Mouse (Mus musculus) adrenal gland, postnatal 36 days (tissue): Measurements from ENCODE around the gene Timm9. TPM values are rescaled to one million over a fixed set of nuclear protein-coding genes. Genes with fewer than 3 reads are reported as not detected.
A peak's percentile ranks its signal among the peaks of the same experiment; 100 is the strongest.

Experiments
- DNase-seq, 2 experiments: peaks; one replicate each; pipeline ENCODE4 v3.0.0; 2021; ENCODE audit warnings: mixed read lengths in 1 of 2
- long read RNA-seq, 2 experiments: library from polyadenylated mRNA; stranded (forward); transcript quantifications; one replicate each; pipeline ENCODE4 v2.0.0; 2021; ENCODE audit warnings: borderline sequencing depth in 2 of 2
- total RNA-seq, 2 experiments: library from RNA; stranded (reverse); gene quantifications; 2 replicates each; pipeline ENCODE4 v1.2.3; 2021

Gene Timm9
- total RNA-seq: 10 to 100 TPM; 50.3 to 56.3 TPM
- long read RNA-seq, experiment 1, transcript Timm9-201 (4 exons, 794 nt): minor isoform, 6 of 51 reads
- long read RNA-seq, experiment 1, transcript Timm9-207 (5 exons, 718 nt): major isoform, 26 of 51 reads
- long read RNA-seq, experiment 1, transcript Timm9-202 (6 exons, 990 nt): minor isoform, 5 of 51 reads
- long read RNA-seq, experiment 1, partial matches to known transcripts: 0 of 51 reads
- long read RNA-seq, experiment 1, other reads (novel, unspliced or antisense): 12 of 51 reads
- long read RNA-seq, experiment 2, transcript Timm9-207 (5 exons, 718 nt): major isoform, 11 of 17 reads
- long read RNA-seq, experiment 2, partial matches to known transcripts: 0 of 17 reads
- long read RNA-seq, experiment 2, other reads (novel, unspliced or antisense): 3 of 17 reads

DNA sequence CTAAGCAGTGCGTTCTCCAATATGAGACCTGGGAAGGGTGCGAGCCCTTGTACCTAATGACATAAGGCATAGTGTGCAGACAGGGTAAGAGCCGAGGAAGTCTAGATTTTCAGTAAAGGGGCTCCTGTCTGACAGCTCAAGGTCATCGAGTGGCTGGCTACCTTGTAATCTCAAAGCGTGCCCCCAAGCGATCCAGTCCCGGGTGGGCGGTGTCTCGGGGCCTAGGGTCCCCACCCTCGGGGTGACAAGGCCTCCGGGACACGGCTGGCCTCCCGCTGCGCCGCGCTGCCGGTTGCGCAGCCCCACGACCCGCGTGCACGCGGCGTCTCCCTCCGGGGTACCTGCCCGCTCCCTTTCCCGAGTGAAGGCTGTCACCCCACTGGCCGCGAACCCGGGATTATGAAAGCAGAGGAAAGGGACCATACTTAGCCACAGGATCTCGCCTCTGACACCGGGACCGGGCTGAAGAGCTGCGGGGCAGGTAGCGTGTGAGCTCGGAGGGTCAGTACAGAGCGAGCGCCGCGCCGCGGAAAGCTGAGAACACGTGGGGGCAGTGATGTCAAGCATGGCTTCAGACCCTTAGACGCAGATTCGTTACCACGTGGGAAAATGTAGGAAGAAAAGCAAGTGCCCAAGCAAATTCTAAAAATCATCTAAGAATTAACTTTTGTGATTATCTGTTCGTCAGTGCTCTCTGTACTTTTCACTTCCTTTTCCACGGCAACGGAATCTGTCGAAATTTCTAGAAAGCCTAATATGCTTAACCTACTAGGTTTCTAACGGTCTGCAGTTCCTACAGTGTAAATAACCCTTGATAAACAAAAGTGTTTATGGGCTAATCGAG is at the start of gene Timm9, which contains the start of gene 2700049A03Rik:
Gene Timm9 (minus strand): TSS at position 555 of the 844 bp plus-strand sequence.
Gene 2700049A03Rik (plus strand): TSS at position 719 of the 844 bp plus-strand sequence.
- peak; percentile 82 to 83 for DNase-seq

DNA sequence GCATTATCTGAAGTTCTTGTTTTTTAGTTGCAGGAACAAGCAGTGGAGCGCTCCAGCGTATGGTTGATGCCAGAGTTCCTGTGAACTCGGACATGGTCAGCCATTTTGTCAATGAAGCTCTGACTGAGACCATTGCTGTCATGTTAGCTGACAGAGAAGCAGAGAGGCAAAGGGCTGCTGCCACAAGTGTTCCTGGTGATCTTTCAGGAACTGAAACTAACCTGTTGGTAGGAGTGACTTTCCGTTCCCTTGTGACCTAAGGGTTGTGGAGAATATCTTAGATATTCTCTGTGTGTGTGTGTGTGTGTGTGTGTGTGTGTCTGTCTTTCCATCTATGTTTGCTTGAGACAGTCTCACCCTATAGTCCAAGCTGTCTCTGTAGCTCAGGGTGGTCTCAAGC is 47.9 kb upstream of the Timm9 start:
- no peak for DNase-seq

DNA sequence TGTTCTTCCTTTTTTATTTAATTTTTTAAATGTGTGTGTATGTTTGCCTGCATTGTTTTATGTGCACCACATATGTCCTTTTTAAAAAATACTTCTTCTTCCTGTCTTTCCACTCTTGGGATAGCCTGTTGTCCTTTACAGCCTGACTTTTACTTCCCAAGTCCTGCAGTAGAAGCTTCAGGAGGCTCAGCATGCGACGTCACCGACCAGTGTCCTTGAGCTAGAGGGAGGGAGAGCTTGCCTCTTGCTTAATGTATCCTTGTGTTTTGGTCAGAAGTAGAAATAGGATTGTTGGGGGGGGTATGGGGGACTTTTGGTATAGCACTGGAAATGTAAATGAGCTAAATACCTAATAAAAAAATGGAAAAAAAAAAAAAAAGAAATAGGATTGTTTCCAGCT is 47.3 kb upstream of the Timm9 start:
- peak; percentile 48 to 67 for DNase-seq

DNA sequence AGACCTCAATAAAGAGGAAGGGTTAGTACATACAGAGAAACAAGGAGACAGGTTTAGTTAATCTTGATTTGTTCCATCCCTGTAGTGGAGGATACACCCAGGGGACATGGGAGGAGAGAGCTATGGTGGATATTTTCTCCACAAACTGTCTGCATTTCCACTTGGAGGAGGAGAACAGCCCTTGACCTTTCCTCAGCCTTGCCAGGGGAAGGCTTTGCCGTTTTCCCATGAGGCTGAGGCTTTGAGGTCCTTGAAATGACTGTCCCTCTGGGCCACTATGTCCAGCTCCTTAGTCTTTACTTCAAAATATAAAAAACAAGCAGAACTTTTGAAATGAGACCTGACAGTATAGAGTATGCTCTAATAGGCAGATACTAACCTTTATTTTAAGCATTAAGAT is 33.4 kb upstream of the Timm9 start:
- peak; percentile 50 to 53 for DNase-seq

DNA sequence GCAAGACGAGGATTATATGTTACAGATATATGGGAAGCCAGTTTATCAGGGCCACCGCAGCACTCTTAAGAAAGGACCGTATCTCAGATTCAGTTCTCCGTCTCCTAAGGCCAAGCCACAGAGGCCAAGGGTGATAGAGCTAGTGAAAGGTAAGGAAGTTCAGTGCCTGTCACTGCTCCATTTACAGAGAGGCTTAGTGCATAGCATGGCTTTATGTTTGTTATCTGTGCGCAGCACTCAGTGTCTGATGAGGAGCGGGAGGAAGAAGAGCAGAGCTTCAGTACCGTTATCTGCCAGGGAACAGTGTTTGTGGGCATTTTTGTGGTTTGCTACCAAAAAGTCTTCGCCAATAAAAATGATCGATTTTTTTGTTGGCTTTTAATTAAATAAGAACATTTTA is 27.9 kb upstream of the Timm9 start:
- DNase-seq: no peak

DNA sequence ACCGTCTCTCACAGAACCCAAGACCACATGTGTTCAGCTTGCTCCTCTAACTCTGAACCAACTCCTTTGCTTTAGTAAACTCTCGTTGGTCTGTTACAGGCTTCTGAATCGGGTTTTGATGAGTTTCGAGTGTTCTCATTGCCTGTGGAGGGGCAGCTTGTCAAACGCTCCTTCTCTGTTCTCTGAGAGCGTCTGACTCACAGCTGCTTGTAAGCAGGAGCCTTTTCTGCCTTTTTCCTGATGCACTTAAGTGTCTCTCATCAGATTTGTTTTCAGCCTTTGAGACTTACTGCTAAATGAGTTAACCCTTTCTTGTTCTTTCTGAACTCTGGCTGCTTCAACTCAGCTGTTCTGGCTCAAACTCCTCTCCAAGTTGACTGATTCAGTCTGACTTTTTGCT is 21.5 kb upstream of the Timm9 start:
- DNase-seq: no peak

DNA sequence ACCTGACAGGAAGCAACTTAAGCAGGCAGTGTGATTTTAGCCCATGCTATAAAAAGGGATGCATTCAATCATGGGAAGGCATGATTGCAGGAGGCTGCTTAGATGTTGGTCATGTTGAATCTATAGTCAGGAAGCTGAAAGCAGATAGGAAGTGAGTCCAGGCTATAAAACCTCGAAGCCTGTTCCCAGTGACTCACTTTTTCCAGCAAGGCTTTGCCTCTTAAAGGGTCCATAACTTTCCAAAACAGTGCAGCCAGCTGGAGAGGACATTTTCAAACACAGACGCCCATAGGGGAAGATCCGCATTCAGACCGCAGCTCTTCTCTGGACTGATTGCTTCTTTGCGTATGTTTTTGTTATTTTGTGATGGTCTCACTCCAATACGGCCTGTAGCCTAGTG is 18.5 kb upstream of the Timm9 start:
- DNase-seq: no peak

DNA sequence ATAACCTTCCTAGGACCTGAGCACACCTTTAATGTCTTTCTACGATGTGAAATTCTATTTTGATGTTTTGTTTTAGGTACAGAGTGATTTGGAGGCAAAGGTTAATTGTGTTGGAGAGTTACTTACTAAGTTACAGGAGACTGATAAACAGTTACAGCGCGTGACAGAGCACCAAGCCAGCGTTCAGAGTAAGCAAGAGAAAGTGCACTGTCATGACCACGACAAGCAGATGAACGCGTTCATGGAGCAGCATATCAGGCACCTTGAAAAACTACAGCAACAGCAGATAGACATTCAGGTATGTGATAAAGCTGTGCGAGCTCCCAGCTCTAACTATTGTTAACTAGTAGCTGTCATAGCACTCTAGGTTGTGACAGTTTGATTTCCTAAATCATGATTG is 13.7 kb upstream of the Timm9 start:
- no peak for DNase-seq

DNA sequence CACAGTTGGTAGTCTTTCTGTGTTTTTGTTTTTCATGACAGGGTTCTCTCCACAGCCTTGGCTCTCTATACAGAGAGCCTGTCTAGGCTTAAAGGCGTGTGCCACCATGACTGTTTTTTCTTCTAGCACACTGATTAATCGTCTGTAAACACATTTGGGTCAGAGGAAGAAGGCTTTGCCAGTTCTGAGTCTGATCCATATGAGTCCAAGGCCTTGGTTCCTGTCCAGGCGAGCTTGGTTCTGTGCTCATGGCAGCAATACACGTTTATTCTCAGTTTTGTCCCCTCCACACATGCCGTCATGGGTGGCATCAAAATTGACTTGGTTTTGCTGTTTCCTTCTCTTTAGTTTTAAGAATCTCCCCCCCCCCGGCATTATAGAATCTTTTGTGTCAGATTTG is 13.0 kb upstream of the Timm9 start:
- peak; percentile 40 to 43 for DNase-seq

DNA sequence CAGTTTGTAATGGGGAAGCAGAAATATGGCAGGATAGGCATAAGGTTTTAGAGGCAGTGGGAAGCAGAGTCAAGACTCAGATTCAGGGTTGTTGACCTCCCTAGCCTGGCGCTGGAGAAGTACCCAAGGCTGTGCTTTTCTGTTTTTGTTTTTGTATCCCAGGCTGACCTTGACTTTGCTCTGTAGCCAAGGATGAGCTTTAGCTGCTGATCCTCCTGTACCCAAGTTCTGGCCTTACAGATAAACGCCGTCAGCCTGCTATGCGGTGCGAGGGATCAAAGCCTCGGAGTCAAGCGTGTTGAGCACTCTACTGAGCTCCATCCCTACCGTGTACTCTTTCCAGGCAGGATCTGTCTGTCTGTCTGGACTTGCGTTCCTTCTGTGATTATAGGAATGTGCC is 12.3 kb upstream of the Timm9 start:
- peak; percentile 27 to 38 for DNase-seq

DNA sequence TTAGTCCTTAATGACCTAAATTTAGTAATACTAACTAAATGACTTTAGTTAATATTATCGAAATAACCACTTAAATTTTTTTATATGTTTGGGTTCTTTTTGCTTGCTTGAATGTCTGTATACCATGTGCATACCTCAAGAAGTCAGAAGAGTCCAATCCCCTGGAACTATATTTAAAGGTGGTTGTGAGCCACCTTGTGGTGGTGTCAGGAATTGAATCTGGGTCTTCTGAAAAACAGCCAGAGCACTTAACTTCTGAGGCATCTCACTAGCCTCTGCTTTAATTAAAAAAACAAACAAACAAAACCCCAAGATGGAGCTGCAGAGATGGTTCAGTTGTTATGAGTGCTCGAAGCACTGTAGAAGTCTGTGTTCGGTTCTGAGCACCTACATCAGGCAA is 11.2 kb upstream of the Timm9 start:
- peak; percentile 59 to 69 for DNase-seq

DNA sequence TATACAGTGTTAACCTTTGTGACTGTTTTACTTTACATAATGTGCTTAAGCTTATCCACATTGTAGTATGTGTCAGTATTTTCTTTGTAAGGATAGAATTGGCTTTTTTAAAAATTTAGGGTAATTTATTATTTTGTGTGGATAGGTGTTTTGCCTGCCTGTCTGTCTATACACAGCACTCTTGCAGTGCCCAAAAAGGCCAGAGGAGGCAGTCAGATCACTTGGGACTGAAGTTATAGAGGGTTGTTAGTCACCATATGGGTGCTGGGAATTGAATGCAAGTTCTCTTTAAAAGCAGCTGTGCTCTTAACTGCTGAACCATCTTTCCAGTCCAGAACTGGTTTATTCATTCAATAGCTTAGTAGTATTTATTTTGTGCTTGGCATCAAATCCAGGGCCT is 4.7 kb upstream of the Timm9 start:
- no peak for DNase-seq

DNA sequence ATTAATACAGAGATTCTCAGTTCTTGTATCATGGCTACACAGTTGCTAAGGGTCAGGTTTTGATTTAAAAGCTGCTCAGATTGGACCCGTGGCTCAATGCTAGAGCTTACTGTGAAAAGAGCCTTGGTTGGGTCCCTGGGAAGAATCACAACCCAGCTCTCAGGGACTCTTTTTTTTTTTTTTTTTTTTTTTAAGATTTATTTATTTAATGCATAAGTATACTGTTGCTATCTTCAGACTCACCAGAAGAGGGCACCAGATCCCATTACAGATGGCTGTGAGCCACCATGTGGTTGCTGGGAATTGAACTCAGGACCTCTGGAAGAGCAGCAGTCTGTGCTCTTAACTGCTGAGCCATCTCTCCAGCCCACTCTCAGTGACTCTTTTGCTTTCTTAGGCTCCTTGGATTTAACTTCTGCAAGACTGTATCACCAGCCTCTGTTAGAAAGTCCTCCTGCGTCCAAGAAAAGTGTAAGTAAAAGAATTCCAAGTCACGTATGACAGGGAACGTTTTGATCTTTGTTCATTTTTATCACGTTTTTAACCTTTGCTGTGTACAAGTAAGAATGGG is 2.9 kb upstream of the Timm9 start:
- no peak for DNase-seq

DNA sequence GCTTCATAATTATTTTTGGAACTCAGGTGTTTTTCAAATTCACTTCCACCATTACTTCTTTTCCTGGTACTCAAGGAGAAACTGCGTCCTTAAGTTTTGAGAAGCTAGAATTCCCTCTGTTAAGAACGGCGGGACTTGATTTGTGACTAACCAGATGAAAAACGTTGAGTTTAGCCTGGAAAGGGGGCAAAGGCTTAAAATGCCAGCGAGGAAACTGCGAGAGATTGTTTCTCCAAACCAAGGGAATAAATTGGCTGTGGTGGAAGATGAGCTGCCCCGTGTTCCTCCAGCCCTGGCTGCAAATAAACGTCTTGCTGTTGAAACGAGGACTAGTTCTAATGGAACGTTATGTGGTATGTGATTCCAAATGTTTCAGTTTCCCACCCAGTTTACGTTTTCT is 1.2 kb upstream of the Timm9 start:
- no peak for DNase-seq

DNA sequence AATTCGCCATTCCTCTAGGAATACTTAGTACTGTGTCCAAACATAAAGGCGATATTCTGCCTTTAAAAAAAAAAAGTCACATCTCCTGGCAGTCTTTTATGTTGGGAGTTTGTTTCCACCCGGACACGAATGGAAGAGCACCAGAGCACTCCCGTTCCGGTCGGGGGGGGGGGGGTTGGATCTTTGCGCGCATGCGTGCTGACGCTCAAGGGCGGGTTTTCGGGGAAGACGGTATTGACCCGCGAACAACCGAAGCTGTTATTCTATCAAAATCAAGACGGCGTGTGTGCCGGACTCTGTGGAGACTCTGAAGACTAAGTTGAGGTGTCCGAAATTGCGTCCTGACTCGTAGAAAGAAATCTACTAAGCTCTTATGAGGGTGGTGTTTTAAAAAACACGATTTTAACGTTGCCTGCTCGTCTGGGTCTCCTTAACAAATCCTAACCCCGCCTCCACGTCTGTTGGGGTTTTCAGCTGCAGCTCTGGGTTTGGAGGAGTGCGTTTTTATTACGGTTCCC is 549 bp upstream of the Timm9 start:
- DNase-seq: peak; percentile 86 to 87

DNA sequence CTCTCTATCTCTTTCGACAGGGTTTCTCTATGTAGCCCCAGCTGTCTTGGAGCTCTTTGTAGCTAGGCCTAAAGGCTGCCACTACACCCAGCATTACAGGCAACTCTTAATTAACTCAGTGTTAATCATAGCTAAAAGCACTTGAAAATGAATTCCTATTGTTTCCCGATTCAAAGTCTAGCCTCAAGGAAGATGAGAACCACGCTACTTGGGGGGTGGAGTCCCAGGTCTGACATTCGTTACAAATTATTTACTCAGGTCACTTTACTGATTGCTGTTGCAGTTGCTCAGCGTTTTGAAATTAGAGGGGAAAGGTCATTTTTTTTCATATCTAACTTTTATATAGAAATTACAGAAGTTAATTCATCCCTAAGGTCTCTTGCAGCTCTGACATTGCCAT is 903 bp downstream of the Timm9 start:
- no peak for DNase-seq

DNA sequence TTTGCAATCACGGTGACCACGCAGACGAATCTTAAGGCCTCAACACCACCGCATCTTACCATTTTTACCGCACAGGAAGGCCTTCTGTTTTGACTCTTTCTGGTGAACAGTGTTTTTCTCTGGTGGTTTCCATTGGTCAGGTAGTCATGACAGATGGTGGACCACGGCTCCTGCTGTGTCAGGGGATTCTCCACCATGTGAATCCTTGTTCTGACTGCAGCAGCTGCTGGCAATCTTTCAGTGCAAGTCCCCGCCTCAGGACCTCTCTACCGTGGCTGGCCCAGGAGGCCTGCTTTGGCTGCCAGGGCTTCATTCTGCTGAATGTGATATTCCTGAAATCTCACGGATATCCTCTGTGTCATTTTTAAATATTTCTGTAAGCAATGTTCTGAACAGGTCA is 13.2 kb downstream of the Timm9 start:
- no peak for DNase-seq

DNA sequence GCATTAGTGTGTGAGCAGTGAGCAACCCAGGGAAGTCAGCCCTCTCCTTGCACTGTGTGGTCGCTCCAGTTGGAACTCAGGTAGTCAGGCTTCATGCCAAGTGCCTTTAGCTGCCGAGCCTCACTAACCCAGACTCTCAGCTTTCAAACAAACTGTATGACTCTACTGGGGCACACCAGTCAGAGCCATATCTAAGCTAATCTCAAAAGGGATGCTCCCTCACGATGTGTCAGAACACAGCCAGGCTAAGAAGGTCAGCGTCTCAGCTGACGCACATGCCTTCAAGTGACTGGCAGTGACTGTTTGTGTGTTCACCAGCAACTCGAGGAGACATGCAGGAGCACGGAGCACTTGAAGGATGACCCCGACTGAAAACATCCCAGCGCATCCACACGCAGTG is 13.8 kb downstream of the Timm9 start:
- DNase-seq: no peak

DNA sequence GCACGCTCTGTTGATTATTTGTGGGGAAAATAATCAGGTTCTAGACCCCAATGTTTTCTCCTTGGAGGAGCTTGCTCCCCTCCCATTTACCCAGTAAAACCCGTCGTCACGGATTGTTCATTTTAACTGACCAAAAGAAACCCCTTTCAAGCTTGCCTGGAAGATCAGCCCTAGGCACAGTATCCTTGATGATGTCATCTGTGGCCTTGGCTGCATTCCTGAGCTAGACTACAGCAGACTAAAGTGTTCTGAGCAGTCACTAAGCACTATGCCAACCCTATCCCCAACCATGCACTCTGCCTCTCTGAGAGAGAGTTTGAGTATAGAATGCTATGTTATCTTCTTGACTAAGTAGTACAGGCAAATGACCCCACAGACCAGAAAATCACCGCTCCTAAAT is 20.1 kb downstream of the Timm9 start:
- DNase-seq: peak; percentile 84

DNA sequence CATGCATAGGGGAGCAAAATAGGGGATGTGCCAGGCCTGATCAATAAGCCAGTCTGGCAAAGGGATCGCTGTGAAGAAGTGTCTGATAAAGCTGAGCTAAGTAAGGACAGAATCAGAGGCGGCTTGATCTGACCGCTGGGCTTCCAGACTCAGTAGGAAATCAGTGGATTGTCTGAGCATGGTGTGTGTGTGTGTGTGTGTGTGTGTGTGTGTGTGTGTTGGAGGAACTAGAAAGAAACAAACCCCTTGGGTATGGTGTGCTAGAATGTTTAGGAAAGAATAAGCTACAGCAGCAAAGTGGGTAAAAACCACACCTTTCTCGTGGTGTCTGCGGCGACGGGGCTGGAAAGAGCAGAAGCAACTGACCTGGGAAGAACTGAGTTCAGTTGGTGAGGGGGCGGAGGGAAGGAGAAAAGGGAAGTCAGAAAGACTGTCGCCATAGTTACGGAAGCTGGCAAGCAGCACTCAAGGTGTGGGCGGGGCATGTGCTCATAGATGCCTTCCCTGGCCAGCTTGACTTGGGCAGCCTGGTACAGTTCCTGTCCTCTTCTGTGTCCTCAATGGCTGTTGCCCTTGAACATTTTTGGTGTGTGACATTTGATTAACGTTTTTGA is 22.7 kb downstream of the Timm9 start:
- DNase-seq: peak; percentile 78 to 83

DNA sequence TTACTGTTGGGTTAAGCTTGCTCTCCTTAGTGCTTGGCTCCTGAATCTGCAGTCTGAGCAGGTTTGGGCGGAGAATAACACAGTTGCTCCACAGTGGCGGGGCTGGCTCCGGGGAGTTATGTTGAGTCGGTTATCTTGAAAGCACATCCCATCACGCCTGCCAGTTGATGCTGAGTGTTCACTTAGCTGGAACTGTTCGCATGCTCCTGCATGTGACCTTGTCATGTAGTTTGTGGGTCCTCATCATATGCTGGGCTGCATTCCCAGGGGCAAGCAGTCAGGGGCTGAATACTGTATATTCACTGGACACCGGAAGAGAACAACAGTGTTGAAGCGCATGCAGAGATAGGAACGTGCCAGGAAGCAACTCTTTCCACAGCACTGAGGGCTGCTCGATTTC is 23.4 kb downstream of the Timm9 start:
- DNase-seq: peak in 1 of 2 experiments; percentile 20

DNA sequence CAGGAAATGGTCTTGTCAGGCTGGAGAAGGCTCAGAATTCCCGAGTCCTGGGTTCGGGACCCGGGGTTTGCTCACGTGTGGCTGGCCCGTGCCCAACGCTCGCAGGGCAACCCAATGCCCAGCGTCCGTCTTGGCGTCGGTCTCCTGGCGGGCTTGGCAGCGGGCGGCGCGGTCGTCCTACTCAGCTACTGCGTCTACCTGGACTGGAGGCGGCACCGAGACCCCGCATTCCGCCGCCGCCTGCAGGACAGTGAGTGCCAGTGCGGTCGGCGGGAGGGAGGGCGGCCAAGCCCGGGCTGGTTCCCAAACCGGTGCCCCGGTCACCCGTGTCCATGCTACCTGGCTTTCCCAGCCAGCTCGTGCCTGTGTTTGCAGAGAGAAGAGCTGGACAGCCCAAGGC is 25.2 kb downstream of the Timm9 start, which contains the start of gene Tomm20l:
Gene Tomm20l (plus strand): TSS at position 98 of the 400 bp plus-strand sequence.
- DNase-seq: peak; percentile 68 to 84
